Mouse (Mus musculus): ENCODE data around the gene Atxn7l2. TPM values are rescaled to one million over a fixed set of nuclear protein-coding genes. Genes with fewer than 3 reads are reported as not detected.
A peak's percentile ranks its signal among the peaks of the same experiment; 100 is the strongest.
"Not testable (repeated sequence)": the region's sequence is repeated elsewhere in the genome, so short reads cannot be mapped to it uniquely, and the experiment has no call there.

Atxn7l2 gene
- polyA plus RNA-seq, 2 experiments, result 23.7 to 37.0 TPM

GRCm38 (mm10) chr3:108241243-108241839 is 30.6 kb upstream of the Atxn7l2 start:
- Histone ChIP-seq H3K27ac (replicated peaks; ENCODE audit: low read depth, low read length) (no peak overlapping the region), H3K27me3 (ENCODE audit: control insufficient read depth, insufficient read depth, low read length) (no peaks in the 10 kb centered on the region), H3K9ac (ENCODE audit: low read depth, low read length, severe bottlenecking) (no peak overlapping the region), H3K4me3 (replicated peaks; ENCODE audit: low read length) (no peak overlapping the region), H3K9me3 (ENCODE audit: control insufficient read depth, low read length) (no peaks in the 10 kb centered on the region), H3K4me1 (ENCODE audit: control insufficient read depth, insufficient read depth, low read length) (no peaks in the 10 kb centered on the region), H3K4me2 (replicated peaks; ENCODE audit: low read depth, low read length, severe bottlenecking) (no peak overlapping the region), H3K36me3 (ENCODE audit: control insufficient read depth, insufficient read depth, low read length) (no peaks in the 10 kb centered on the region)
- TF ChIP-seq POLR2A (IDR thresholded peaks at IDR 0.05; ENCODE audit: borderline replicate concordance, extremely low read depth, insufficient read depth, insufficient read length), result no peak
- DNase-seq (ENCODE audit: low spot score) (no peak), ATAC-seq (ENCODE audit: low FRiP score, low read depth) (no peak)
- WGBS, result 89% methylated on average over 3 of the region's 3 CpGs

- H3K4me2 ChIP-seq (replicated peaks; ENCODE audit: low read depth, low read length, severe bottlenecking); H3K4me3 ChIP-seq (replicated peaks; ENCODE audit: low read length); ATAC-seq (ENCODE audit: low FRiP score, low read depth); H3K4me1 ChIP-seq (ENCODE audit: control insufficient read depth, insufficient read depth, low read length); H3K9ac ChIP-seq (ENCODE audit: low read depth, low read length, severe bottlenecking); H3K36me3 ChIP-seq (ENCODE audit: control insufficient read depth, insufficient read depth, low read length); H3K27ac ChIP-seq (replicated peaks; ENCODE audit: low read depth, low read length); DNase-seq (ENCODE audit: low spot score); H3K9me3 ChIP-seq (ENCODE audit: control insufficient read depth, low read length); H3K27me3 ChIP-seq (ENCODE audit: control insufficient read depth, insufficient read depth, low read length): not testable (repeated sequence)
- 85% methylated on average over 4 of the region's 4 CpGs for WGBS
Measured at GRCm38 (mm10) chr3:108237474-108238102, 26.9 kb upstream of the Atxn7l2 start.

GRCm38 (mm10) chr3:108231646-108232045 is 20.9 kb upstream of the Atxn7l2 start:
- Histone ChIP-seq H3K27ac (replicated peaks; ENCODE audit: low read depth, low read length) (no peak overlapping the region), H3K27me3 (ENCODE audit: control insufficient read depth, insufficient read depth, low read length) (peaks cover 9% of the 10 kb centered on the region), H3K36me3 (ENCODE audit: control insufficient read depth, insufficient read depth, low read length) (no peaks in the 10 kb centered on the region), H3K4me2 (replicated peaks; ENCODE audit: low read depth, low read length, severe bottlenecking) (no peak overlapping the region), H3K9me3 (ENCODE audit: control insufficient read depth, low read length) (no peaks in the 10 kb centered on the region), H3K9ac (ENCODE audit: low read depth, low read length, severe bottlenecking) (no peak overlapping the region), H3K4me1 (ENCODE audit: control insufficient read depth, insufficient read depth, low read length) (no peaks in the 10 kb centered on the region), H3K4me3 (replicated peaks; ENCODE audit: low read length) (no peak overlapping the region)
- WGBS, result 89% methylated on average over 4 of the region's 4 CpGs
- TF ChIP-seq POLR2A (IDR thresholded peaks at IDR 0.05; ENCODE audit: borderline replicate concordance, extremely low read depth, insufficient read depth, insufficient read length), result no peak
- ATAC-seq (ENCODE audit: low FRiP score, low read depth), result no peak
- DNase-seq (ENCODE audit: low spot score), result no peak

DNA sequence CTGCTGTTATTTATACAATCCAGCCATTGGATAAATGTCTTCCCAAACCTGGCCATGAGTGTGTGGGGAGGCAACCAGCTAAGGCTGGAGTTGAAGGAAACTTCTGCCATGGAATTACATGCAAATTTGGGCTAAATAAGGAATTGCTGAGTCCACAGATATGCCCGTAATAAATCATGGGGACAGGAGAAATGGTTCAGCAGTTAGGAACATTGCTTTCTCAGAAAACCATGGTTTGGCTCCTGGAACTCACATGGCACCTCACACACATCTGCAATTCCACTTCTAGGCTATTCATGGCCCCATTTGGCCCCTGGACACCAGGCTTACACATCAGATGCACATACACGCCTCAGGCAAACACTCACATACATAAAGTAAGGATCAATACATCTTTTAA is 16.8 kb upstream of the Atxn7l2 start:
- no peak overlapping the region for H3K4me3 ChIP-seq (replicated peaks; ENCODE audit: low read length)
- ATAC-seq (ENCODE audit: low FRiP score, low read depth), result no peak
- peaks cover 39% of the 10 kb centered on the region for H3K27me3 ChIP-seq (ENCODE audit: control insufficient read depth, insufficient read depth, low read length)
- no peak for TF ChIP-seq POLR2A (IDR thresholded peaks at IDR 0.05; ENCODE audit: borderline replicate concordance, extremely low read depth, insufficient read depth, insufficient read length)
- no peaks in the 10 kb centered on the region for H3K36me3 ChIP-seq (ENCODE audit: control insufficient read depth, insufficient read depth, low read length)
- 73% methylated on average over 2 of the region's 2 CpGs for WGBS
- H3K27ac ChIP-seq (replicated peaks; ENCODE audit: low read depth, low read length), result no peak overlapping the region
- H3K9me3 ChIP-seq (ENCODE audit: control insufficient read depth, low read length), result no peaks in the 10 kb centered on the region
- DNase-seq (ENCODE audit: low spot score), result no peak
- peaks cover 7% of the 10 kb centered on the region for H3K4me1 ChIP-seq (ENCODE audit: control insufficient read depth, insufficient read depth, low read length)
- H3K9ac ChIP-seq (ENCODE audit: low read depth, low read length, severe bottlenecking), result no peak overlapping the region
- H3K4me2 ChIP-seq (replicated peaks; ENCODE audit: low read depth, low read length, severe bottlenecking), result no peak overlapping the region; the same call in 1 of the 2 replicates

DNA sequence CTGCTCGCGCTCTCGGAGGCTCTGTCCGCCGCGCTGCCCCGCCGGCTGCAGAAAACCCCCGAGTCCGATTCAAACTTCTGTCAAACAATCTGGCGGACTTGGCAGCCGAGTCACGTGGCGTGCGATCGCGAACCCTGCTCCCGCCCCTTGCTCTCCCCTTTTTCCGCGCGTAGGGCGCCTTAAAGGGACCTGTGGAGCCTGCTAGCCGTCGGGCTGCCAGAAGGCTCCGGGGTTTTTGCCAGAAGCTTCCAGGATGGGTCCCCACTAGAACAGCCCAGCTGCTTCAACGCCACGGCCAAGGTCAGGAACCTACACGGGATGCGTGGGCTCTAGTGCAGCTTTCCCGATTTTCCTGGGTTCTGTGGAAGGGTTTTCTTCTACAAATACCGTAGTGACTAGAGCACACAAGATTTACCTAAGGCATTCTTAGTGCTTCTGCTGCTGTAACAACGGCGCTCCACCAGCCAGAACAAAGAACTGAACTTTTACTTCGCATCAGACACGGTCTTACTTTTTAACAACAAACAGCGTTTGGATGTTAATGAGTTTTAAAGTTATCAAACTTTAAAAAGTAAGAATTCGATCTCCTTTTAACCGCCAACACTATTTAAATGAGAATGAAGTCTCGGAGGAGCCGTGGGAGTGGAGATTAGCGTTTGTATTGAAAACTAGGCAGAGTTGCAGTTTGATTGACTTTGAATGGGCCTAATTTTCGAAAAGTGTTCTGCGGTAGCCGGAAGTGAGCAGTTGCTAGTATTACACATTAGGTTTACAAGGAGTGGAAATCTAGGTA is 16.0 kb upstream of the Atxn7l2 start, which contains the start of gene Sypl2:
TSS of gene Sypl2 (minus strand) at position 91 of the 793 bp plus-strand sequence.
- Histone ChIP-seq H3K4me2 (replicated peaks; ENCODE audit: low read depth, low read length, severe bottlenecking) (peak within 1 kb of the TSS; percentile 80), H3K27me3 (ENCODE audit: control insufficient read depth, insufficient read depth, low read length) (peaks cover 42% of the 10 kb centered on the region), H3K36me3 (ENCODE audit: control insufficient read depth, insufficient read depth, low read length) (no peaks in the 10 kb centered on the region), H3K27ac (replicated peaks; ENCODE audit: low read depth, low read length) (0 out of 2 replicates have a peak within 1 kb of the TSS, but pooled peaks have one; percentile 20), H3K9me3 (ENCODE audit: control insufficient read depth, low read length) (no peaks in the 10 kb centered on the region), H3K9ac (ENCODE audit: low read depth, low read length, severe bottlenecking) (peak within 1 kb of the TSS; percentile 53), H3K4me1 (ENCODE audit: control insufficient read depth, insufficient read depth, low read length) (peaks cover 7% of the 10 kb centered on the region), H3K4me3 (replicated peaks; ENCODE audit: low read length) (peak within 1 kb of the TSS; percentile 45)
- 4% methylated on average over 42 of the region's 44 CpGs for WGBS
- DNase-seq (ENCODE audit: low spot score) (peak; percentile 56), ATAC-seq (ENCODE audit: low FRiP score, low read depth) (peak; percentile 70; the same call in 1 of the 2 replicates)
- no peak for TF ChIP-seq POLR2A (IDR thresholded peaks at IDR 0.05; ENCODE audit: borderline replicate concordance, extremely low read depth, insufficient read depth, insufficient read length)
